Mouse (Mus musculus) heart, adult 2 months (tissue): ENCODE results near the gene Slc36a2. TPM values are rescaled to one million over a fixed set of nuclear protein-coding genes. Genes with fewer than 3 reads are reported as not detected.
"Not testable (repeated sequence)": the region's sequence is repeated elsewhere in the genome, so short reads cannot be mapped to it uniquely, and the experiment has no call there.

Experiments
- DNase-seq, 2 experiments: peaks; one replicate each; pipeline ENCODE4 v3.0.0; 2021
- H3K27ac ChIP-seq: fragments of 200-600 bp; 2 replicates; pipeline ENCODE4 v1.8.1; 2022
- H3K27me3 ChIP-seq: fragments of 200-500 bp; 2 replicates; pipeline ENCODE4 v1.6.1; 2012; ENCODE audit warnings: mild to moderate bottlenecking, low read length, inconsistent platforms, mixed read lengths; ENCODE audit not compliant: control insufficient read depth, insufficient read depth
- H3K36me3 ChIP-seq: fragments of 200-500 bp; 2 replicates; pipeline ENCODE4 v1.6.1; 2012; ENCODE audit warnings: low read length, inconsistent platforms; ENCODE audit not compliant: control insufficient read depth, insufficient read depth
- H3K4me1 ChIP-seq: fragments of 200-500 bp; 2 replicates; pipeline ENCODE4 v1.6.1; 2011; ENCODE audit warnings: low read length; ENCODE audit not compliant: control insufficient read depth, insufficient read depth
- H3K4me3 ChIP-seq: fragments of 200-600 bp; 2 replicates; pipeline ENCODE4 v1.8.1; 2022
- H3K79me2 ChIP-seq: fragments of 200-500 bp; replicated peaks from 2 replicates; pipeline ENCODE4 v1.6.1; 2012; ENCODE audit warnings: mild to moderate bottlenecking, inconsistent platforms, low read length, moderate library complexity, mixed read lengths; ENCODE audit not compliant: control insufficient read depth, insufficient read depth
- H3K9ac ChIP-seq: fragments of 200-500 bp; 2 replicates; pipeline ENCODE4 v1.6.1; 2012; ENCODE audit warnings: low read depth, mild to moderate bottlenecking, control low read depth, inconsistent platforms, low read length, mixed read lengths
- CTCF ChIP-seq: fragments of 200-600 bp; IDR thresholded peaks from 2 replicates; pipeline ENCODE4 v1.8.1; 2022; ENCODE audit warnings: antibody characterized with exemption, mild to moderate bottlenecking, moderate library complexity
- EP300 ChIP-seq: fragments of 200-500 bp; IDR thresholded peaks from 2 replicates; pipeline ENCODE4 v1.6.1; 2011; ENCODE audit warnings: low read depth, low read length, control low read depth; ENCODE audit not compliant: insufficient read depth
- POLR2A ChIP-seq: fragments of 200-500 bp; IDR thresholded peaks from 2 replicates; pipeline ENCODE4 v1.6.1; 2011; ENCODE audit warnings: mild to moderate bottlenecking, low read depth, low read length, control low read depth; ENCODE audit not compliant: insufficient read depth
- WGBS: fragments of 180-500 bp; shearing (Covaris S2); methylation state at CpG from one replicate; pipeline ENCODE4 v1.1.7; 2018; 5-methylcytosine and 5-hydroxymethylcytosine counted together
- intact Hi-C: fragments of 180-260 bp; cut with DNase I; formaldehyde crosslinking; loops from one replicate; pipeline ENCODE4 v1.15.1; 2025
- polyA plus RNA-seq: library from polyadenylated mRNA; depleted of rRNA; stranded (reverse); fragments of >200 nt; gene quantifications from 2 replicates; pipeline ENCODE4 v1.2.3, GENCODE M21; 2012
- total RNA-seq, 2 experiments: library from RNA; stranded (reverse); gene quantifications; 2 replicates each; pipeline ENCODE4 v1.2.3; 2021

Gene Slc36a2
- total and polyA plus RNA-seq, 3 experiments = 10.6 to 70.1 (median 12.1) TPM

DNA sequence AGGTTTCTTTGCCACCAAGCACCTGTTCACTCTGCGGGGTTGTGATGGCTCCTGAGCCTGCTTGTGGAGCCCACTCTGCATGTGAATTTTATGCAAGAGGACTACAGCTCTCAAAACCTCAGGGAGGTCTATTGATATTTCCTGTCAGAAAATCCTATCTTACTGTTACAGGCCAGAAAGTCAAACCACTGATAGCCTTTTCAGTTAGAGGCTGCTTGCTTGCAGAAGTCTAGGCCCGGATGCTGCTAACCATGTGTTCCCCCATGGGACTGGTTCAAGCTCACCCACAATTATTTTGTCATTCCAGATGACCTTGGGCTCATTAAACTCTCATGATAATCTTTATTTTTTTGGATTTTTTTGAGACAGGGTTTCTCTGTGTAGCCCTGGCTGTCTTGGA lies 67.8 kb downstream of the Slc36a2 start:
- Histone ChIP-seq H3K79me2 (no peaks in the 10 kb centered on the region), H3K27me3 (no peaks in the 10 kb centered on the region), H3K4me1 (no peaks in the 10 kb centered on the region), H3K9ac (no peak overlapping the region), H3K27ac (no peak overlapping the region), H3K4me3 (no peak overlapping the region), H3K36me3 (no peaks in the 10 kb centered on the region)
- intact Hi-C loops = no loop called here
- no peak for TF ChIP-seq EP300
- TF ChIP-seq CTCF = no peak
- TF ChIP-seq POLR2A = no peak
- 79% methylated on average over 2 of the region's 2 CpGs for WGBS
- DNase-seq = no peak

DNA sequence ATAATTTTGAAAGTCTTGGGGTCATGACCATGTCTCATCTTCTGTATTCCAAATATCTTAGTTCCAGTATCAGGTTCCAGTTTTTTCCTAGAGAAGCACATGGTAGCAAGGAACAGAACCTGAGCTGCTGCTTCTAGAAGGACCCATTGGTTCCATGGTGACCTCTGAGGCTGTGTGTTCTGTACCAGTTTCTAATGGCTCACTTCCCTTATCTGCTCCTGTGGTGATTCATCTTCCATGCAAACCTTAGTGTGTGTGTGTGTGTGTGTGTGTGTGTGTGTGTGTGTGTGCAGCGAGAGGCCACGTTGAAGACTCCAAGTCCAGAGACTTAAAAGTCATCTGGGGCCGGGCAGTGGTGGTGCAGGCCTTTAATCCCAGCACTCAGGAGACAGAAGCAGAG lies 68.9 kb downstream of the Slc36a2 start:
- no peak for TF ChIP-seq EP300
- no peak for TF ChIP-seq POLR2A
- TF ChIP-seq CTCF = no peak
- DNase-seq = no peak
- Histone ChIP-seq H3K4me1 (no peaks in the 10 kb centered on the region), H3K79me2 (no peaks in the 10 kb centered on the region), H3K4me3 (no peak overlapping the region), H3K27me3 (no peaks in the 10 kb centered on the region), H3K9ac (no peak overlapping the region), H3K27ac (no peak overlapping the region), H3K36me3 (no peaks in the 10 kb centered on the region)
- WGBS = 93% methylated on average over 3 of the region's 3 CpGs
- intact Hi-C loops = no loop called here

DNA sequence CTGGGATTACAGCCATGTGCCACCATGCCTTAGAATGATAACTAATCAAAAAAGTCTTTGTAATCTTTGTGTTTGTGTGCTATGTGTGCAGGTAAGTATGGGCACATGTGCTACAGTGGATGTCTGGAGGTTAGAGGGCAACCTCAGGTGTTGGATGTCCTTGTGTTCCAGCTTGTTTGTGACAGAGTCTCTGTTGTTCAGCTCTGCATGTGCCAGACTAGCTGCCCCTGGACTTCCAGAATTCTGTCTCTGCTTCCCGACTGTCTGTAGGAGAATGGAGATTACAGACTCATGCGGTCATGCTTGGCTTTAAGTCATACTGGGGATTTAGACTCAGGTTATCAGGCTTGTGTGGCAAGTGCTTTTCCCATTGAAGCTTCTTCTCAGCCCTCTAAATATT lies 70.6 kb downstream of the Slc36a2 start:
- Histone ChIP-seq H3K27ac (no peak overlapping the region), H3K36me3 (no peaks in the 10 kb centered on the region), H3K4me1 (no peaks in the 10 kb centered on the region), H3K27me3 (no peaks in the 10 kb centered on the region), H3K9ac (no peak overlapping the region), H3K79me2 (no peaks in the 10 kb centered on the region), H3K4me3 (no peak overlapping the region)
- no peak for TF ChIP-seq CTCF
- no peak for TF ChIP-seq EP300
- no peak for TF ChIP-seq POLR2A
- 45% methylated on average over 2 of the region's 2 CpGs for WGBS
- no peak for DNase-seq
- intact Hi-C loops = no loop called here

DNA sequence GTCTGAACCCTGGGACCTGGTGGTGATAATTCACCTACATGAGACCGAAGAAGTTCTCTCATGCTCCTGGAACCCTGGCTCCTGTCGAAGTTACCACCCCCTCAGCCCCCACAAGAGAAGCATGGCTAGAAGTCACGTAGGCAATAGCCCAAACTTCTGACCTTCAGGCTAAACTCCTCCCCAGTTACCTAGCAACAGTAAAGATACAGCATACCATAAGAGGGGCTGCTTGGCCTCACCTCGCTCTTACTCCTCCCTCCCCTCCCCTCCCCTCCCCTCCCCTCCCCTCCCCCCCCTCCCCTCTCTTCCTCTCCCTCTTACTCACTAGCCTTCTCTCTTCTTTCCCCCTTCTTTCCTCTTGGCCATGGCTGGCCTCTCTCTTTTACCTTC lies 71.0 kb downstream of the Slc36a2 start:
- H3K4me3 ChIP-seq, H3K4me1 ChIP-seq, H3K36me3 ChIP-seq, intact Hi-C loops, H3K27ac ChIP-seq, H3K79me2 ChIP-seq, H3K9ac ChIP-seq, H3K27me3 ChIP-seq, DNase-seq: not testable (repeated sequence)
- 42% methylated on average over 3 of the region's 4 CpGs for WGBS

DNA sequence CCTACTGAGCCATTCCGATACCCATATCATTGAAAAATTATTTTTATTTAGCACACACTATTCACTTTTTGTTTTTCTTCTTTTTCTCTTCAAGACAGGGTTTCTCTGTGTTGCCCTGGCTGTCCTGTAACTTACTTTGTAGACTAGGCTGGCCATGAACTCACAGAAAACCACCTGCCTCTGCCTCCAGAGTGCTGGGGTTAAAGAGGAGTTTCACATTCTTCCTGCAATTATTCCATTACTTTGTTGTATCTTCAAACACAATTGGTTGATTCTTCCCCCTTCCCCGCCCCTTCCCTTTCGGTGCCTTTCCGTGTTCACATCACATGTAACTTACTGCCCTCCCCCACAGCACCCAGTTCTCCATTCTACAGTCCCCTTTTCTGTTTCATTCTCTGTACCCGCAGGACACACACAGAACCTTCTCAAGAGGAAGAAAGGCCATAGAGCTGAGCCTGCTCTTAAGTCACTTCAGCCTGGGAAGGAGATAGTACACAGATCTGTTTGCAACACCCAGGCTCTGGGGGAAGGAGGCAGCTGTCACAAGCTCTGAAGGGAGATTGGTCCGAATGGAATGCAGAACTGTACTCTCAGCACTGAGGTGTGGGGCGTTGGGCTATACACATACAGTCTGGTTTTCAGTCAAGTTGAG lies 71.5 kb downstream of the Slc36a2 start:
- no peak overlapping the region for H3K27ac ChIP-seq
- no peaks in the 10 kb centered on the region for H3K36me3 ChIP-seq
- H3K79me2 ChIP-seq = no peaks in the 10 kb centered on the region
- H3K27me3 ChIP-seq = no peaks in the 10 kb centered on the region
- TF ChIP-seq POLR2A (peak; percentile 34; the same call in 1 of the 2 replicates), EP300 (no peak), CTCF (no peak)
- WGBS = 59% methylated on average over 7 of the region's 7 CpGs
- DNase-seq = peak in 1 of 2 experiments; percentile 56
- H3K4me3 ChIP-seq = no peak overlapping the region
- intact Hi-C loops = no loop called here
- no peak overlapping the region for H3K9ac ChIP-seq
- no peaks in the 10 kb centered on the region for H3K4me1 ChIP-seq

DNA sequence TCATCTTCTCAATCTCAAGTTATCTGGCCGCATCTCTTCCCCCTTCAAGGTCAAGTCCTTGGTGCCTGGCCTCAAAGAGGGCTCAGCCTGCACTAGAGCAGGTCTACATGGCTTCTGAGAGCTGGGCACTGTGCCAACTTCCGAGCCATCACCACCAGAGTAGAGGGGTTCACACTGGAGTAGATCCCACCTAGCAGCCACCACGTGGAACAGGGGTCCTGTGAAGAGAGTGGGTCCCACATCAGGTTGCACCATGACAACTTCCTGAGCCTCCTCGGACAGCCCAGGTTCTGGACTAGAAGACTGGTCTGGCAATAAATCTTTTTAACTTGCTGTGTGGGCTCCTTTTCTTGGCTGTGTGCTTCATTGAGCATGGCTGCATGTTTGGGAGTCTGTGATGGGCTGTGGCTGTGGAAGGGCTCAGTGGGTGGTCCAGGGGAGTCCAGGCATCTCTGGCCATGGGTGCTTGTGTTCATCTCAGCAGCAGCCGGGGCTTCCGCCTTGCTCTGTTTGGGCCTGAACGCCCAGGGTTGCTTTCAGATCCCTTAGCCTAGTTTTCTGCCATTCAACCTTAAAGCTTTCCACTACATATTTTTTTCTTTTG lies 74.2 kb downstream of the Slc36a2 start:
- intact Hi-C loops = no loop called here
- WGBS = 67% methylated on average over 7 of the region's 7 CpGs
- no peak for DNase-seq
- Histone ChIP-seq H3K27me3 (no peaks in the 10 kb centered on the region), H3K4me1 (no peaks in the 10 kb centered on the region), H3K36me3 (no peaks in the 10 kb centered on the region), H3K79me2 (no peaks in the 10 kb centered on the region), H3K4me3 (no peak overlapping the region), H3K9ac (no peak overlapping the region), H3K27ac (no peak overlapping the region)
- no peak for TF ChIP-seq CTCF
- no peak for TF ChIP-seq EP300
- TF ChIP-seq POLR2A = no peak
